Mouse (Mus musculus) embryonic fibroblast, embryonic 13.5 days (primary cell): ENCODE results near the gene Suclg2. TPM values are rescaled to one million over a fixed set of nuclear protein-coding genes. Genes with fewer than 3 reads are reported as not detected.

Source experiments
- H3K27ac ChIP-seq: 2 replicates; pipeline ENCODE4 v1.5.1; 2012; ENCODE audit warnings: low read length, control low read depth, inconsistent platforms; ENCODE audit not compliant: insufficient read depth
- H3K4me1 ChIP-seq: 2 replicates; pipeline ENCODE4 v1.6.1; 2011; ENCODE audit warnings: low read length; ENCODE audit not compliant: control insufficient read depth, insufficient read depth
- H3K4me3 ChIP-seq: 2 replicates; pipeline ENCODE4 v1.5.1; 2011; ENCODE audit warnings: mild to moderate bottlenecking, control low read depth, low read length; ENCODE audit not compliant: insufficient read depth
- CTCF ChIP-seq: IDR thresholded peaks from 2 replicates; pipeline ENCODE4 v1.5.1; 2011; ENCODE audit warnings: mild to moderate bottlenecking, control low read depth, low read length, moderate library complexity, borderline replicate concordance; ENCODE audit not compliant: insufficient read depth
- POLR2A ChIP-seq: IDR thresholded peaks from 2 replicates; pipeline ENCODE4 v1.6.1; 2011; ENCODE audit warnings: low read depth, mild to moderate bottlenecking, control low read depth, low read length, moderate library complexity
- polyA plus RNA-seq: library from polyadenylated mRNA; stranded (reverse); fragments of >200 nt; gene quantifications from 2 replicates; pipeline ENCODE4 v1.2.4, GENCODE M21; 2011; ENCODE audit warnings: low read depth; ENCODE audit not compliant: missing spikeins, insufficient read length

The Suclg2 gene
- polyA plus RNA-seq, 1 experiment = 38.0 TPM

DNA sequence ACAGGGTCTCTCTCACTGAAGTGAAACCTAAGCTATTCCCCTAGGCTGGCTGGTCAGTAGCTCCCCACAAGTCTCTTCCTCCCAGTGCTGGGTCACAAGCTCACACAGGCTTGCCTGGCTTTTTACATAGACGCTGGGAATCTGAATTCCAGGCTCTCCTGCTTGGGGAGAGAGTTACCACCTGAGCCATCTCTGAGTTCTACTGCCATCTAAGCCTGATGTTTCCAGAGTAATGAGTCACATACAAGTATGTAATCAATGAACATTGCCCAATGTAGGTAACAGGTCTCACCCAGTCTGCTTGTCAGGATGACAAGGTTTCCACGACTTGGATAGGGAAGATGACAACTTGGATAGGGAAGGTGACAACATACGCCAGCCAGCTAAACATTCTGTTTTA lies 1.5 kb downstream of the Suclg2 start:
- Histone ChIP-seq H3K4me3 (no peak overlapping the region), H3K27ac (no peak overlapping the region), H3K4me1 (peaks cover 5% of the 10 kb centered on the region; the same call in 1 of the 2 replicates)
- TF ChIP-seq CTCF (no peak), POLR2A (no peak)

DNA sequence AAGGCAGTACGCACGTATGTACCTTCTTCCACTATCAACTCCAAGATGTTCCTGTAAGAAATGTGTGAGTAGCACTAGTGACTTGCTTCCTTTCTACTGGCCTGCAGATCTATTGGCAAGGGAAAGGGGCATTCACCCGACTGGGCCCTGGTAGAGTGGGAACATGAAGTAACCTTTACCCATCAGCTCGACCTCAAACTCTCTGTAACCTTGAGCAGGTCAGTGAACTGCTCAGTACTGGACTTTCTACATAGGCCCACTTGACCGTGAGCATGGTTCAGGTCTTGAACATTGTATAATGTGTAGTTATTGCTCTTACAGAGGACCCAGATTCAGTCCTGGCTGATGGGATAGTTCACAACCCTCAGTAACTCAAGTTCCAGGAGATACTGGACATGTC lies 2.1 kb downstream of the Suclg2 start:
- Histone ChIP-seq H3K4me3 (no peak overlapping the region), H3K27ac (no peak overlapping the region), H3K4me1 (peaks cover 5% of the 10 kb centered on the region; the same call in 1 of the 2 replicates)
- TF ChIP-seq POLR2A (no peak), CTCF (no peak)

- no peak overlapping the region for H3K4me3 ChIP-seq
- peaks cover 5% of the 10 kb centered on the region; the same call in 1 of the 2 replicates for H3K4me1 ChIP-seq
- no peak overlapping the region for H3K27ac ChIP-seq
- TF ChIP-seq POLR2A (no peak), CTCF (no peak)
These were observed 5.4 kb downstream of the Suclg2 start for GRCm38 (mm10) chr6:95713245-95713644.

DNA sequence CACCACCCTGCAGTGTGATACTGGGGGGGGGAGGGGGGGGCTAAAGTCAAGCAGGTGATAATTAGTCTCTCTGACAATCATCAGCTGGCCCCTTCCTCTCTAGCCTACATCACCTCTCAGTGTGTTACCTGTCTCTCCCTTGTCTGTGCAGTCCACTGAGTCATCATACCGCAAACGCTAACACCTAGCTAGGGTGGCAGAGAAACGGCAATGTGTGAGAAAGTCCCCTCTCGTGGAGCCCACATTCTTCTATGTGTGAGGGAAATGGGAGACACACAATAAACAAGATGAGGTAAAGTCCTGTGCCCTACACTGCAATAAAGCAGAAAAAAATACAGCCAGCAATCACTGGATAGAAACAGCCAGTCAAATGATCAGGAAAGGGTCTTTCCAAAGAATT lies 6.5 kb downstream of the Suclg2 start:
- no peak overlapping the region for H3K27ac ChIP-seq
- peaks cover 5% of the 10 kb centered on the region; the same call in 1 of the 2 replicates for H3K4me1 ChIP-seq
- H3K4me3 ChIP-seq = no peak overlapping the region
- TF ChIP-seq CTCF (no peak), POLR2A (no peak)

DNA sequence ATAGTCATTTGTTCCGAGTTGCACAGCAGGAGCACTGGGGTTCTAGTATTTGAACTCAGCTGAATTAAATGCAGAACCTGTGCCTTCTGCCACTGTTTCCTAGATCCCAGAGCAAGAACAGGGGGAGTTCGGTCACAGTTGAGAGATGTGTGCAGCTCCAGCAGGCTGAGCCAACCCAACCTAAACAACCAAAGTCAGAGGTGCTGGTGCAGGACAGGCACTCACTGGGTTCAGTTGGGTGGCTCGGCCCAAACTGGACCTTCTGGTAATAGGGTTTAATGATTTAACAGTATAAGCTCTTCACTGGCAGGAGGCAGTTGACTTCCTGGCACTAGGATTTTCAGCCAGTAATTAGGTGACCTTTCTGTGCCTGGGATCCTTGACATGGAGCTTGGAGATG lies 6.9 kb downstream of the Suclg2 start:
- Histone ChIP-seq H3K4me3 (no peak overlapping the region), H3K27ac (no peak overlapping the region), H3K4me1 (peaks cover 5% of the 10 kb centered on the region; the same call in 1 of the 2 replicates)
- TF ChIP-seq CTCF (no peak), POLR2A (no peak)

- Histone ChIP-seq H3K27ac (no peak overlapping the region), H3K4me3 (no peak overlapping the region), H3K4me1 (peaks cover 5% of the 10 kb centered on the region; the same call in 1 of the 2 replicates)
- TF ChIP-seq POLR2A (no peak), CTCF (no peak)
These were observed 7.7 kb downstream of the Suclg2 start for GRCm38 (mm10) chr6:95710886-95711285.

DNA sequence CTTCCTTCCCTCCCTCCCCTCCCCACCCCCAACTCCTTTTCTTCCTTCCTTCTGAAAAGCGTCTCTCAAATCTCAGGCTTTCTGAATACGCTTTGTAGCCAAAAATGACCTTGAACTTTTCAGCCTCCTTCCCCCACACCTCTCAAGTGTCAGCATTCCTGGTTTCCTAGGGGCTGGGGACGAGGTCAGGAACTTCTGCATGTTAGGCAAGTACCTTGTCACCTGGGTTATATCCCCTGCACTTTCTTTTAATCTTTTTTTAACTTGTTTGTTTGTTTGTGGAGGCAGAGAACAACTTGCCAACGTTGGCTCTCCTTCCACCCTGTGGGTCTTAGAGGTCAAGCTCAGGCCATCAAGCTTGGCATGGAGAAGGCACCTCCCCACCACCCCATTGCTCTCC lies 9.1 kb downstream of the Suclg2 start:
- Histone ChIP-seq H3K4me3 (no peak overlapping the region), H3K4me1 (peaks cover 5% of the 10 kb centered on the region; the same call in 1 of the 2 replicates), H3K27ac (no peak overlapping the region)
- TF ChIP-seq CTCF (no peak), POLR2A (no peak)

DNA sequence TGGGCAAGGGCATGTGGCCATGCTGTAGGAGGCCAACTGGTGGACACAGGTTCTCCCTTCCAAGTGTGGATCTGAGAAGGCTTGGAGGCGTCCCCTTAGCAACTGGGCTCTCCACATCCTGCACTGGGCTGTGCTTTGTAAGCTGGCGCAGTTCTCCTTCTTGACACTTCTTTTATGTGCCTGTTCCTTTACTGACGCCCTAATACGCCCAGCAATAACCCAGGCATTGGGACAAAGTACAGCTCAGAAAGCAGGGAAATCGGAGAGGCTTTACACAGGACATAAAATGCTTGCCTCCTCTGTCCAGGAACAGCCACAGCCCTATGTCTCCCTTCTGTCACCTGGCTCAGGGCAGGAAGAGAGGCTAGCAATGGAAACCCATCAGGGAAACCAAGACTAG lies 9.5 kb downstream of the Suclg2 start:
- TF ChIP-seq POLR2A (no peak), CTCF (no peak)

GRCm38 (mm10) chr6:95704626-95705025 lies 14.0 kb downstream of the Suclg2 start:
- TF ChIP-seq POLR2A (no peak), CTCF (no peak)

More for the DNA sequence above, 9.5 kb downstream of the Suclg2 start:
- Histone ChIP-seq H3K4me1 (peaks cover 5% of the 10 kb centered on the region; the same call in 1 of the 2 replicates), H3K27ac (no peak overlapping the region), H3K4me3 (no peak overlapping the region)

DNA sequence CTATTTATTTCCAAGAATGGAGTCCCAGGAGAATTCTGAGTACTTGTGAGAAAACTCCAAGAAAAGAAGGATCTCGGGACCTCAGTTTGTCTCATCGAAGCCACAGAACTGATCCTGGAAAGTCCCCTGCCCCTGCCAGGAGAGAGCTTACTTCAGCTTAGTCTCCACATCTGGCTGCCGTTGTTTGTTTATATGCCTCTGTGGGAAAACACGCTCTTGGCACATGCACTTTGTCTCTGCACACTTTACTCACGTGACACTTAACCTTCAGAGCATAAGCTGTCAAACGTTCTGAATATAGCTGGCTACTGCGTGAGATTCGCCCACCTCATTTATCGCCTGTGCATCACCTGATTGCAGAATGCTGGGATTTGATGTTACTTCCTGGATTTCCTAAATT lies 16.4 kb downstream of the Suclg2 start:
- Histone ChIP-seq H3K4me1 (no peaks in the 10 kb centered on the region), H3K4me3 (no peak overlapping the region), H3K27ac (no peak overlapping the region)
- TF ChIP-seq POLR2A = no peak
- TF ChIP-seq CTCF = no peak

More at GRCm38 (mm10) chr6:95704626-95705025, 14.0 kb downstream of the Suclg2 start:
- H3K4me3 ChIP-seq = no peak overlapping the region
- no peaks in the 10 kb centered on the region for H3K4me1 ChIP-seq
- no peak overlapping the region for H3K27ac ChIP-seq
